Mouse (Mus musculus) cerebellum, adult 2 months (tissue): ENCODE data around the gene 4930402H24Rik.

Source experiments
- CTCF ChIP-seq: fragments of 200-500 bp; IDR thresholded peaks from 2 replicates; pipeline ENCODE4 v1.5.1; 2011; ENCODE audit warnings: low read depth, mild to moderate bottlenecking, control low read depth, low read length, moderate library complexity, borderline replicate concordance; ENCODE audit not compliant: insufficient read depth
- POLR2A ChIP-seq: fragments of 200-500 bp; IDR thresholded peaks from 2 replicates; pipeline ENCODE4 v1.6.1; 2011; ENCODE audit warnings: low read length, control low read depth, borderline replicate concordance; ENCODE audit not compliant: insufficient read depth

GRCm38 (mm10) chr2:130724369-130724768 is 181.8 kb downstream of the 4930402H24Rik start:
- TF ChIP-seq CTCF = no peak
- no peak for TF ChIP-seq POLR2A
